Mouse (Mus musculus) layer of hippocampus, postnatal 25 days (tissue): ENCODE measurements around the gene Tmem94. TPM values are rescaled to one million over a fixed set of nuclear protein-coding genes. Genes with fewer than 3 reads are reported as not detected.
"Not testable (repeated sequence)": the region's sequence is repeated elsewhere in the genome, so short reads cannot be mapped to it uniquely, and the experiment has no call there.

Experiments
- DNase-seq, 2 experiments: peaks; one replicate each; pipeline ENCODE4 v3.0.0; 2022; ENCODE audit warnings: mixed read lengths in 2 of 2, low spot score in 1 of 2; ENCODE audit errors: extremely low spot score in 1 of 2
- total RNA-seq, 2 experiments: library from RNA; stranded (reverse); gene quantifications; 2 replicates each; pipeline ENCODE4 v1.2.3; 2021

Tmem94 gene
- 10 to 100 TPM; 44.5 to 51.1 TPM for total RNA-seq

- peak; percentile 94 to 97 for DNase-seq
Observed at GRCm38 (mm10) chr11:115765103-115765606, at the start of gene Tmem94. Gene Tmem94 (plus strand): TSS chr11:115765433.

GRCm38 (mm10) chr11:115716410-115717338 lies 48.6 kb upstream of the Tmem94 start:
- no peak for DNase-seq

DNA sequence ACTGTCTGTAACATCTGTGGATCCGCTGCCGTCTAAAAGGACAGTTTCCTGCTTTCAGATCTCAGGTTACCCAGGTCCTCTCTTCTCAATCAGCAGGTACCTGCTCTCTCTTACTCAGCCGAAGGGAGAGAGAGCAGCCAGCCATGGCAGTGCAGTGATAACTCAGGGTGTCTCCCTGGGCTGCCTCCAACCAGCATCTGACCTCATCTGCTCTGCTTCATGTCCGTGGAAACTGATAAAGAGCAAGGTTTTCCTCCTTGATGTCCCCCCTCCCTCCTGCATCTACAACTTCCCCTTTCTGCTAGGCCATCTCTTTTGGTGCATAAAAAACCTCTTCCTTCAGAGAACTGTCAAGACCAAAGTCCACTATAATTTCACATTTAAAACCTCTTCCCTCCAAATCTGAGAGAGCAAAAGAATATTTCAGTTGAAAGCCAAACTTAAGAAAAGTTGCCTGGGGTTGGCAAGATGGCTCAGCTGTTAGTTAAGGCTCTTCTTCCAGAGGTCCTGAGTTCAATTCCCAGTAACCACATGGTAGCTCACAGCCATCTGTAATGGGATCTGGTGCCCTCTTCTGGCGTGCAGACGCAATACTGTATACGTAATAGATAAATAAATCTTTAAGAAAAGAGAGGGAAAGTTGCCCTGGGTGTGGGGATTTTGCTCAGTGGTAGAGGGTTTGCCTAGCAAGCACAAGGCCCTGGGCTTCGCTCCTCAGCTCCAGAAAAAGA lies 47.4 kb upstream of the Tmem94 start:
- DNase-seq, result no peak

- DNase-seq, result peak; percentile 66 to 87
Observed at GRCm38 (mm10) chr11:115722638-115723037, 42.6 kb upstream of the Tmem94 start.

- no peak for DNase-seq
Observed at GRCm38 (mm10) chr11:115723231-115723630, 42.0 kb upstream of the Tmem94 start.

DNA sequence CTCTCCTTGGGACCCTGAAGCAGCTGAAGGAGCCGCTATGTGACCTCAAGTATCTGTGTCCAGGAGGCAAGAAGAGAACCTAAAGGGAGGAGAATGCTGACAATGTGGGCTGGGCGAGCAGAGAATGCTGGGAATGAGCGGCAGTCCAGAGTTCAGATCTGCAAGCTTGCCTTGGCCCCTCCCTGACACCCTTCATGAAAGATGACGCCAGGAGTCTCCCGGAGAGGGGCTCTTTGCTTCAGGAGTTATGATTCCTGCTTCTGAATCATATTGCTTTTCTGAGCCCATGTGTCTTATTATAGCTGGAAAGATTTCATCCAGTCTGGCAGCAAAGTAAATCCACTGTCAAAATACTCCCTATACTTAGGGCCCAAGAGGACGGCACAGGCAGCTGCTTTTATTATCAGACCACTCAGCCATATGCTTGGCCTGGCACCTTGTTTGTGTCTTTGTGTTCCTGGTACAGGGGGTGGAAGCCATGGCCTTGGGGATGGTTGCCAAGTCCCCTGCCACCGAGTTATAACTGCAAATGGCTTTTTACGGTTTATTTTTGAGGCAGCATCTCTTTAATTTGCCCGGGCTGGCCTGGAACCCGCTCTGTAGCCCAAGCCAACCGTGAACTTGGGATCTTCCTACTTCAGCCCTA lies 31.1 kb upstream of the Tmem94 start:
- no peak for DNase-seq

- no peak for DNase-seq
Observed at GRCm38 (mm10) chr11:115737608-115738208, 27.5 kb upstream of the Tmem94 start.

DNA sequence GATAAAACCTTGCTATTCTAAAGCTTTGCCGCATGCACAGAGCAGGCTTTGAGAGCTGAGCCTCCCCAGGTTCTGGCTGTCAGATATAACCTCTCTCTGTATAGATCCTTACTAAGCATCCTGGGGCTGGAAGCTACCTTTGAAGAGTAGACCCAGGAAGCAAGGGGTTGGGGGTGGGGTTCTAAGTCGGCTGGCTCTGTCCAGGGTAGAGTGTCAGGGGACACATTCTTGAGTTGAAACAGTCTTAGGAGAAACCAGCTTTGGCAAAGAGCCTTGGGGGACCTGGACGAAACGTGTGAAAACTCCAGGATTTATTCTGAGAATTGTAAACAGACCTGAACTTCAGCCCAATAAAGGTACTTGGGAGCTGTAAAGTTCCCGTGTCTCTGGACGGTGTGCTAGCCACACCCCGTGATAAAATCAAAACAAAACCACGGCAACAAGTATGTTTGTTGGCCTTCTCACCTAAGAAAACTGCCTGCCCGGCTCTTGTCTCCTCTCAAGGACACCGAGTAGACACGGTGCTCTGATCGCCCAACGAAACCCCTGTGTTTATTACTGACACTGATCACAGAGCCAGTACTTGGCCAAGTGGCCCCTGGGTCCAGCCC lies 26.9 kb upstream of the Tmem94 start:
- no peak for DNase-seq

- no peak for DNase-seq
Observed at GRCm38 (mm10) chr11:115741070-115741469, 24.2 kb upstream of the Tmem94 start.

DNA sequence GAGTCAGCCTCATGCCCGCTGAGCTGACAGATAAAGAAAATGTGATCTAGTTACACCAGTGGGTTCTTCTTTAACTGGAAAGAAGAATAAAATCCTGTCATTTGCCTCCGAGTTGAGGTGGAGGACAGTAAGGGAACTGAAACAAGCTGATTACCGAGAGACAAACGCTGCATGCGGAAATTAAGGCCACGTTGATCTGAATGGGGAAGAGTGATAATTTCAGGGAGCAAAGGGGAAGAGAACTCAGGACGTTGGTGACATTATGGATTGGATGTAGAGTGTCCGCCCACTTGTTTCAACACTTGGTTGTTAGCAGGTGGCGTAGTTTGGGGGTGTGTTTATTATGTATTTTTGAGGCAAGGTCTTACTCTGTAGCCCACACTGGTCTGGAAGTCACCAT lies 22.3 kb upstream of the Tmem94 start:
- no peak for DNase-seq

DNA sequence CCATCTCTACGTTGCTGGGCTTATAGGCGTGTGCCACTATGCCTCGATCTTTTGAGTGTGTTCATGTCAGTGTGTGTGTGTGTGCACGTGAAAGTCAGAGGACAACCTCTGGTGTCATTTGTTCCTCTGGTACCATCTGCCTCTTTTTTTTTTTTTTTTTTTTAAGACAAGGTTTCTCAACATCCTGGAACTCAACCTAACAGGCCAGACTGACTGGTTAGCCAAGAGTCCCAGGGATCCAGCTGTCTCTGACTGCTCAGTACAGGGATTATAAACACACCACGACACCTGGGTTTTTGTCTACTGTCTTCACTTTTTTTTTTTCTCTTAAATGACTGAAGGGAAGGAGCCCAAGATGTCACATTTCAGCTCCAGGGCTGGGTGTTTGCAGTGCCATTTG lies 20.8 kb upstream of the Tmem94 start:
- no peak for DNase-seq

GRCm38 (mm10) chr11:115746109-115746508 lies 19.1 kb upstream of the Tmem94 start:
- DNase-seq, result no peak

GRCm38 (mm10) chr11:115746762-115747161 lies 18.5 kb upstream of the Tmem94 start:
- DNase-seq, result no peak

DNA sequence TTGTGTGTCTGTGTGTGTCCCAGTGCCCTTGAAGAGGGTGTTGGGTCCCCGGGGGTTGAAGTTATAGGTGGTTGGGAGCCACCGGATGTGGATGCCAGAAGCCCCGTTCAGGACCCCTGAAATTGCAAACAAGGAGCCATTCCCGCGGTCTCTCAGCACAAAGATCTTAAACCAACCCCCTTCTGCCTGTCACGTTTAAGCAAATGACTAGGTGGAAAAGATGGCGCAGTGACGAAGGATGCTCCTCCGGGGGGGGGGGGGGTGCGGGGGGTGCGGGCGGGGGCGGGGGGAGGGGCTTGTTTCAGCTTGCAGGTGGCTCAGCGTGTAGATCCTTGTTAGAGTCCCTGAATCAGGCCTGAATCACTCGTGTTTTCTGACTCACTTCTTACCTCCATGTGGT lies 17.9 kb upstream of the Tmem94 start:
- DNase-seq, result no peak

- DNase-seq, result no peak
Observed at GRCm38 (mm10) chr11:115749834-115750233, 15.4 kb upstream of the Tmem94 start.

- DNase-seq, result no peak
Observed at GRCm38 (mm10) chr11:115751725-115752124, 13.5 kb upstream of the Tmem94 start.

DNA sequence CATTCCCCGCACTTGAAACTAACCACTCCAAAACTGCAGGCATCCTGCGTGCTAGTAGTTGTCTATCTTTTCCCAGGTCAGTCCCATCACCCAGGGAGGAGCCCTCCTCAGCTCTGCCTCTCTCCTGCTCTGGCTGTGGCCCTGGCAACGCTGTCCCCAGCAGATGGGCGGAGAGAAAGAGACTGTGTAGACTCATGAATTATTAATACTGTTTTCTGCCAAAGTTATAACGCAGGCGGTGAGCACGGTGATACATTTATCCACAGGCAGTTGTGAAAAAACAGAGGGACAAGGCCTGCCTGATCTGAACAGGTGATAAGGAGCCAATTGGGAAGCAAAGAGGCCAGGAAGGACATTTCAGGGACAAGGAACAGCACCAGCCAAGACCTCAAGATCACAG lies 12.6 kb upstream of the Tmem94 start:
- DNase-seq, result no peak

DNA sequence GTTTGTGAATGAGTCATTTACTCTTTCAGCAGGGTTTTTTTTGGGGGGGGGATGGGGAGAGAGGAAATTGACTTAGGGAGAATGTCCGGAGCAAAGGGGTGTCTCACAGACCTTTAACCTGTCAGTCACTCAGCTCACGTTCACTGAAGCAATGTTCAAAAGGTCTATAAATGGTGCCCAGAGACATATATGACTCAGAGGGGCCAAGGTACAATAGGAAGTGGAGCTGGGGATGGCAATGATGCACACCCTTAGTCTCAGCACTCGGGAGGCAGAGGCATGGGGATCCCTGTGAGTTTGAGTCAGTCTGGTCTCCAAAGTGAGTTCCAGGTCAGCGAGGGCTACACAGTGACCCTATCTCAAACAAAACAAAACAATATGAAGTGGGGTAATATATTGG lies 11.7 kb upstream of the Tmem94 start:
- no peak for DNase-seq

DNA sequence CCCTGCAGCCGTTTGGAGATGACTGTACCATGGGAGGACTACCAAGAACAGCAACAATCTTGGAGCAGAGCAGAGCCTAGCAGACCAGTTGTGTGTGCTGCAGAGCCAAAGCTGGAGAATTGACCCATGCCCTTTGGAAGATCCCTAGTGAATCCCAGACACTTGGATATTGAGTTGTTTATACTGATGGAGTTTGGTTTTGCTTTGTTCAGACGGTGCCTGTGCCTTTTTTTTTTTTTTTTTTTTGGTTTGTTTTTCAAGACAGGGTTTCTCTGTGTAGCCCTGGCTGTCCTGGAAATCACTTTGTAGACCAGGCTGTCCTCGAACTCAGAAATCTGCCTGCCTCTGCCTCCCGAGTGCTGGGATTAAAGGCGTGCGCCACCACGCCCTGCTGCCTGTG lies 3.1 kb upstream of the Tmem94 start:
- DNase-seq, result not testable (repeated sequence)

- DNase-seq, result no peak
Observed at GRCm38 (mm10) chr11:115764698-115765097, 535 bp upstream of the Tmem94 start.
